Mouse (Mus musculus) embryo, embryonic 10 days (tissue): Measurements from ENCODE around the gene Denr.

Experiments used
- DNase-seq: peaks from one replicate; pipeline ENCODE4 v3.0.0-alpha.2; 2015; ENCODE audit warnings: low spot score

Denr gene

GRCm38 (mm10) chr5:123907631-123907977 lies 629 bp downstream of the Denr start:
- DNase-seq, result no peak

- DNase-seq, result no peak
These were observed 7.9 kb downstream of the Denr start for GRCm38 (mm10) chr5:123914852-123915251.

DNA sequence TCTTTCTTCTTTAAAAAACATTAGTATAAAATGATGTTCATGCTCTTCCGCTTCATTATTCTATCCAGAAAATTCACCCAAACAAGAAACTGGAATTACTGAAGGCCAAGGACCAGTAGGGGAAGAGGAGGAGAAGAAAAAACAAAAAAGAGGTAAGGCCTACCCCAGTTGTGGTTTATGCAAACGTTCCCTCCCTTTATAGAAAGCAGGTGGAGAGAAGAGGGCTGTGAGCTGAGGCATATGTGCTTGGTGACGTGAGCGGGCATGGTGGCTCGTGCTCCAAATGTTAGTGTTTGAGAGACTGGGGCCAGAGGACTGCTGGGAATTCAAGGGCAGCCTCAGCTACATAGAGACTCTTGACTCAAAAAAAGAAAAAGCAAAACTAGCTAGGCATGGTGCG lies 15.1 kb downstream of the Denr start:
- DNase-seq, result no peak

GRCm38 (mm10) chr5:123927118-123927517 lies 20.1 kb downstream of the Denr start, which contains the start of gene Gm43518:
Gm43518 (plus strand) TSS chr5:123927418.
- DNase-seq, result no peak

DNA sequence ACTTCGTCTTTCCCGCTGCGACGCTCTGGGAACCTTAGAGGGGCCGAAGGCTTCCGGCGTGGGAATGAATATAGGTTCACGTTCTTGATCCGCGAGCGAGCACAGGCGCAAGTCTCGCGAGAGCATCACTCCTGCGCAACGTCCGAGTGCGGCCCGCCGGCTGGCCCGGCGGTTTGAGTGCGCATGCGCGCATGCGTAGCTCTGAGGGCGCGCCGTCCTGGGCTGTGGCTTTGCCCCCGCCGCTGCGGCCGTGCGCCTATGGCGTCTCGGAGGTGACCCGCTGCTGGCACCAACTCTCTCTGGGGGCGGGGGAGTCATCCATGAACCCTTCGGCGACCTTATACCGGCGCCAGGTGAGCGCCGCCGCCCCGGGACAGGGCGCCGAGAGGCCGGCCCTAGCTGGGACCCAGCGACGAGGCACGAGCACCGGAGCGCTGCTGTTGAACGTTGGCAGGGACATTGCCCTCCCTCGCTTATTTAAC lies 23.6 kb downstream of the Denr start, which contains the start of gene Ccdc62:
TSS of gene Ccdc62 (plus strand) at position 172 of the 482 bp plus-strand sequence.
- DNase-seq, result peak; percentile 99

- DNase-seq, result no peak
These were observed 24.2 kb downstream of the Denr start for GRCm38 (mm10) chr5:123931131-123931530.

DNA sequence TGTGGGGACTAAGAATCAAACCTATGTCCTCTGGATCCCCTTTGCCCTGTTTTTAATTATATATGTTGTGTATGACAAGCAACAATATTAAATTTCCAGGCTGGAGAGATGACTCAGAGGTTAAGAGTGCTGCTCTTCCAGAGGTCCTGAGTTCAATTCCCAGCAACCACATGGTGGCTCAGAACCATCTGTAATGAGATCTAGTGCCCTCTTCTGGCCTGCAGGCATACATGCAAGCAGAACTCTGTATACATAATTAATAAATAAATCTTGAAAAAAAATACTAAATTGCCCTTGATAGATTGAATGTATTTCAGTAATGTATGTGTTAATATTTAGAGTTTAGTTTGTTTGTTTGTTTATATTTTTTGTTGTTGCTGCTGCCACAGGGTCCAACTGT lies 26.0 kb downstream of the Denr start:
- no peak for DNase-seq

- DNase-seq, result no peak
These were observed 26.6 kb downstream of the Denr start for GRCm38 (mm10) chr5:123933556-123933955.

- peak; percentile 69 for DNase-seq
These were observed 27.1 kb downstream of the Denr start for GRCm38 (mm10) chr5:123933957-123934591.

GRCm38 (mm10) chr5:123935931-123936330 lies 29.0 kb downstream of the Denr start:
- no peak for DNase-seq

DNA sequence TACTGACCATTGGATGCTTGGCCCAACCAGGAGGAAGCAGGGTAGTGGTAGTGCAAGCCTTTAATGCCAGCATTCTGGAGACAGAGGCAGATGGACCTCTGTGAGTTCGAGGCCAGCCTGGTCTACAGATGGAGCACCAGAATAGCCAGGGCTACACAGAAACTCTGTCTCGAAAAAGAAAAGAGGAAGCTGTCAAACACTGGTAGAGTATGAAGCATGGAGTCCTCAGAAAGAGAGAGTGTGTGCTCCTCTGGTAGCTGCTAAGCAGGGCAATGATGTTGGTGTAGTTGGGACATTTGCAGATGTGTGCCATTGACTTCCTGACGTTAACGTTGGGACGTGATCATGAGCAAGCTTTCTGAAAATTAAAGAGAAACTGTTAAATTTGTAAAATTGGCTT lies 31.5 kb downstream of the Denr start:
- no peak for DNase-seq

- DNase-seq, result no peak
These were observed 39.6 kb downstream of the Denr start for GRCm38 (mm10) chr5:123946546-123946945.

DNA sequence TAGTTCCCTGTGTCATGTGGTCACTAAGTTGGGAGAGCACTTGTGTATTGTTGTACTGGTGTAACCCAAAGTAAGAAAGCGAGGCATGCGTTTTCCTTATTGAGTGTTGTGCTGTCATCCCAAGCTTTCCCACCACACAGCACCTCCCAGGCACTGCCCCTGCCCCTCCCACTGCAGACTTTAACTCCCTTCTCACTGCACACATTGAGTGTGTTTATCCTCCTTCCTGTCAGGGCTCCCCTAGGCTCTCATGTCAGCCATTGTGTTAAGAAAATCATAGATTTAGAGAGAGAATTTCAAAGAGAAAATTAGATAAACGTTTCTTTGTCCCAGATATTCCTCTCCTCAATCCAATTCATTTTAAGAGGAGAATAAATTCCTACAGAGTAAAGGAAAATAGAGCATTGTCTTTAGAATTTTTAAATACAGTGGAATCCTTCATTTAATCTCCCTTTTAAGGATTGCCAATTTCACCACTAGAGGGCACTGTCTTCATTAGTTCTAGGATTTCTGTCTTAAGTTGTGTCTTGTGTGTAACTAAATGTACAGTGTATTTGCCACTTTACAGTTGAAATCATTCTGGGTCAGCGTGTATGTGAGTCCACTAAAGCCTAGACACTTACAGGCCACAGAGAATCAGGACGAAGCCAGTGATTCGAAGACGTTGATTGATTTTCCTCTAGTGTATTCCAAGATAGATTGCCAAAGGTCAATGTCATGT lies 40.2 kb downstream of the Denr start:
- peak; percentile 78 for DNase-seq

- DNase-seq, result no peak
These were observed 45.5 kb downstream of the Denr start for GRCm38 (mm10) chr5:123952365-123953045.

DNA sequence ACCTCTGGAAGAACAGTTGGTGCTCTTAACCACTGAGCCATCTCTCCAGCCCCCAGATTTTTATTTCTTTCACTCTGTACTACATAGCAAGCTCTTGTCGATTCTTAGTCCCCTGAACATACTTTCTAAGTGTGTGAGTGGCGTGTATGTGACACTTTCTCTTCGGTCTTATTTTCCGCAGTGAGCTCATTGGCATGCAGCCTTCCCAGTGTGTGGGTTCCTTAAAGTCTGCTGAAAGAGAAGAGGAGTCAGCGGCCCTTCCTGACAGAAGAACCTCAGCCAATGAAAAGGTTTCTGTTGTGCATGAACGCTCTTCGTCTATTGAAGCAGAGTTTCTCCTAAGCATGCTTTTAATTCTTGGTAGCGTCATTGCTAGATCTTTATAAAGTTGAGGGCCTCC lies 50.2 kb downstream of the Denr start:
- DNase-seq, result no peak

- no peak for DNase-seq
These were observed 52.0 kb downstream of the Denr start for GRCm38 (mm10) chr5:123959018-123959417.

GRCm38 (mm10) chr5:123960129-123960528 lies 53.2 kb downstream of the Denr start:
- DNase-seq, result no peak

- DNase-seq, result no peak
These were observed 54.1 kb downstream of the Denr start for GRCm38 (mm10) chr5:123961046-123961445.

- DNase-seq, result no peak
These were observed 57.2 kb downstream of the Denr start for GRCm38 (mm10) chr5:123964208-123964607.

DNA sequence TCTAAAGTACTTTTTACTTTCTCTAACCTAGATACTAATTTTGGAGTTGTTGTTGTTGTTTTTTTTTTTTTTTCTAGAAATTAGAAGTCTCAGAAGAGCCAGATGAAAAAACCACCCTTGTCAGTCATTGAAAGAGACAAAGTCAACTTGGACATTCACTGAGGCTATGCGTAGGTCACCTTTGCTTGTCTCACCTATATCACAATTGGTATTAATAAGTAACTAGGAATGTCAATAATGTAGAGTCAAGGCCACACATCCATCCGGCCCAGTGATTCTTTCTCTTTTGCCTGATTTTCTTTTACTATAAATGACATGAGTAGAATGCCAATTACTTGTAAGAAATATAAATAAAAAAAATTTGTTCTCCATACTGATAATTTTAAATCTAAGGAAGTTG lies 59.8 kb downstream of the Denr start:
- DNase-seq, result no peak

- no peak for DNase-seq
These were observed 61.5 kb downstream of the Denr start for GRCm38 (mm10) chr5:123968468-123968867.

- DNase-seq, result no peak
These were observed 62.2 kb downstream of the Denr start for GRCm38 (mm10) chr5:123969216-123969615.

- DNase-seq, result no peak
These were observed 63.6 kb downstream of the Denr start for GRCm38 (mm10) chr5:123970576-123970975.
